Mouse (Mus musculus): ENCODE data around the gene Mtf2. TPM values are rescaled to one million over a fixed set of nuclear protein-coding genes. Genes with fewer than 3 reads are reported as not detected.

Gene Mtf2
- 10 to 100 TPM; 31.6 to 32.5 TPM for total RNA-seq (2023)

GRCm38 (mm10) chr5:108065465-108066411, at the start of gene Mtf2:
Gene Mtf2, plus strand, starts transcription at chr5:108065674.

GRCm38 (mm10) chr5:108132441-108133243, 67.2 kb downstream of the Mtf2 start, which contains the start of the genes Tmed5 and Ccdc18:
Gene Tmed5, minus strand, starts transcription at chr5:108132620.
Gene Ccdc18, plus strand, starts transcription at chr5:108132875.

Other genes with a start within 250 kb of the Mtf2 start
- gene Ube2d2b, start 235.6 kb upstream of the Mtf2 start, total RNA-seq (2023), result not detected
- 10 to 100 TPM; 44.1 to 44.2 TPM for gene Evi5, start 190.6 kb upstream of the Mtf2 start, total RNA-seq (2023)
- 10 to 100 TPM; 34.9 to 36.8 TPM for gene Rpl5, start 165.2 kb upstream of the Mtf2 start, total RNA-seq (2023)
- gene Fam69a, start 78.6 kb upstream of the Mtf2 start, total RNA-seq (2023), result 10 to 100 TPM; 24.7 to 30.7 TPM
- 10 to 100 TPM; 47.5 to 47.8 TPM for gene Tmed5, start 66.9 kb downstream of the Mtf2 start, total RNA-seq (2023)
- gene Ccdc18, start 67.2 kb downstream of the Mtf2 start, total RNA-seq (2023), result 1 to 10 TPM; 4.7 to 5.4 TPM
- 10 to 100 TPM; 45.0 to 47.3 TPM for gene Dr1, start 203.2 kb downstream of the Mtf2 start, total RNA-seq (2023)
- gene Pigg, start 246.9 kb downstream of the Mtf2 start, total RNA-seq (2023), result 1 to 10 TPM; 2.4 to 2.8 TPM

Measured in neutrophil, adult 83 days (primary cell).